Mouse (Mus musculus): ENCODE data around the gene Golm1.

DNA sequence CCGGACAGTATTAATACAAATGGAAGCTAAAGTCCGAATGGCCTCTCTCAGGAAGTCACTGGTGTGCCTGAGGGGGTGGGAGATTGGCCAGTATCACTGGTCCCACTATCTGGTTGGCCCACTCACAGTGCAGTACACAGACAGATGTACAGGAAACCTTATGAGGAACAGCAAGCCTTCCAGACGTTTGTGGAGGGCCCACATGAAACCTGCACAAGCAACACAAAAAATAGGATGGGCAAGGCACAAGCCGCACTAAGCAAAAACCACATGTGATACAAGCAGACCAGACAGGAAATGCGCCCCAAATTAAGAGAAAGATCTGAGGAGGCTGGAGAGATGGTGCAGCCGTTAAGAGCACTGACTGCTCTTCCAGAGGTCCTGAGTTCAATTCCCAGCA is 3.4 kb downstream of the Golm1 start:
- TF ChIP-seq CTCF (IDR thresholded peaks at IDR 0.05; ENCODE audit: borderline replicate concordance, insufficient read depth, low read depth, low read length) (no peak), POLR2A (IDR thresholded peaks at IDR 0.05; ENCODE audit: borderline replicate concordance, insufficient read depth, low read length) (no peak)

Data from cerebellum, adult 2 months (tissue).